Comparison of ENCODE assay signal across 16 mouse cellular contexts in genomic region chr12:86473630-86474029, GRCm38 (mm10).
DNase-seq lines count a peak whose midpoint lies in the region; ATAC-seq and TF ChIP-seq lines count a peak whose summit lies in the region.
"Had no signal": no experiment of that assay in that cellular context is flagged by ENCODE, and none has a peak within 500 bp of the region (broad histone marks: within the 10 kb centered on the region; RNA-seq: fewer than 3 reads in every experiment).

No protein-coding gene starts in this region.

- 0 out of 2 replicates have a peak, but pooled peaks cover 5% of the 10 kb centered on the region for H3K4me1 ChIP-seq in lung, embryonic 14.5 days (ENCODE audit: insufficient read depth)
- peaks cover 23% of the 10 kb centered on the region for H3K4me1 ChIP-seq in embryonic facial prominence, embryonic 13.5 days
- H3K4me1 ChIP-seq in liver, embryonic 13.5 days (replicated peaks), result no peaks in the 10 kb centered on the region
- H3K4me1 ChIP-seq: hindbrain, embryonic 12.5 days; midbrain, embryonic 12.5 days had no signal

- peak; percentile 49 for DNase-seq in lung, embryonic 14.5 days
- DNase-seq in lung, postnatal 10 days, result no peak
- DNase-seq in liver, embryonic 13.5 days, result no peak
- no peak for DNase-seq in spleen, adult 12 weeks (ENCODE audit: low spot score)
- DNase-seq in spleen, postnatal 14 days (ENCODE audit: low spot score in 2 of 2), result no peak
- no peak for DNase-seq in left cerebral cortex, adult 9 months (ENCODE audit: low spot score in 2 of 2)
- no peak for DNase-seq in cerebellum, adult 9-11 months
- DNase-seq: cerebellum, postnatal 10 days; forebrain, postnatal 0 days; heart, adult 2 months; kidney, adult 11 months; kidney, postnatal 4 days had no signal

- H3K9me3 ChIP-seq in lung, embryonic 14.5 days (ENCODE audit: low read depth, low read length), result no peaks in the 10 kb centered on the region
- no peaks in the 10 kb centered on the region; the same call in 1 of the 2 replicates for H3K9me3 ChIP-seq in embryonic facial prominence, embryonic 13.5 days
- H3K9me3 ChIP-seq in liver, embryonic 13.5 days (replicated peaks), result no peaks in the 10 kb centered on the region
- H3K9me3 ChIP-seq: hindbrain, embryonic 12.5 days; limb, embryonic 15.5 days; midbrain, embryonic 12.5 days had no signal

- no peak for ATAC-seq in lung, embryonic 14.5 days (ENCODE audit: insufficient read depth)
- no peak for ATAC-seq in embryonic facial prominence, embryonic 13.5 days (ENCODE audit: insufficient number of reproducible peaks, insufficient read depth, low FRiP score, low TSS enrichment, low read depth)
- peak; percentile 36; the same call in 1 of the 2 replicates for ATAC-seq in liver, embryonic 13.5 days (ENCODE audit: low read depth)
- ATAC-seq: forebrain, postnatal 0 days had no signal

- no peak overlapping the region for H3K4me3 ChIP-seq in lung, embryonic 14.5 days (ENCODE audit: low read depth, low read length)
- no peak overlapping the region for H3K4me3 ChIP-seq in embryonic facial prominence, embryonic 13.5 days
- no peak overlapping the region for H3K4me3 ChIP-seq in liver, embryonic 13.5 days (replicated peaks)
- H3K4me3 ChIP-seq: heart, adult 2 months; hindbrain, embryonic 12.5 days; limb, embryonic 15.5 days; midbrain, embryonic 12.5 days had no signal

- H3K27me3 ChIP-seq in lung, embryonic 14.5 days (ENCODE audit: insufficient read depth, low read length), result 0 out of 2 replicates have a peak, but pooled peaks cover 4% of the 10 kb centered on the region
- H3K27me3 ChIP-seq in embryonic facial prominence, embryonic 13.5 days, result peaks cover 7% of the 10 kb centered on the region; the same call in 1 of the 2 replicates
- peaks cover 4% of the 10 kb centered on the region; the same call in 1 of the 2 replicates for H3K27me3 ChIP-seq in liver, embryonic 13.5 days
- H3K27me3 ChIP-seq: limb, embryonic 15.5 days had no signal

- 23% methylated on average over 12 of the region's 12 CpGs for WGBS in lung, embryonic 14.5 days
- WGBS in embryonic facial prominence, embryonic 13.5 days, result 24% methylated on average over 12 of the region's 12 CpGs
- 40% methylated on average over 12 of the region's 12 CpGs for WGBS in liver, embryonic 13.5 days (ENCODE audit: insufficient replicate concordance)

- H3K4me2 ChIP-seq in lung, embryonic 14.5 days, result 0 out of 2 replicates have a peak overlapping the region, but pooled peaks have one; percentile 18
- H3K4me2 ChIP-seq in embryonic facial prominence, embryonic 13.5 days, result peak overlapping the region; percentile 35
- H3K4me2 ChIP-seq in liver, embryonic 13.5 days, result no peak overlapping the region
- H3K4me2 ChIP-seq: hindbrain, embryonic 12.5 days; limb, embryonic 15.5 days; midbrain, embryonic 12.5 days had no signal

- no peak overlapping the region for H3K27ac ChIP-seq in lung, embryonic 14.5 days (ENCODE audit: low read depth)
- H3K27ac ChIP-seq in embryonic facial prominence, embryonic 13.5 days, result no peak overlapping the region
- H3K27ac ChIP-seq in liver, embryonic 13.5 days, result no peak overlapping the region
- H3K27ac ChIP-seq: heart, adult 2 months; hindbrain, embryonic 12.5 days; limb, embryonic 15.5 days; midbrain, embryonic 12.5 days had no signal

- no peaks in the 10 kb centered on the region for H3K36me3 ChIP-seq in lung, embryonic 14.5 days (ENCODE audit: insufficient read depth)
- H3K36me3 ChIP-seq in embryonic facial prominence, embryonic 13.5 days, result no peaks in the 10 kb centered on the region
- no peaks in the 10 kb centered on the region for H3K36me3 ChIP-seq in liver, embryonic 13.5 days
- H3K36me3 ChIP-seq: hindbrain, embryonic 12.5 days; limb, embryonic 15.5 days; midbrain, embryonic 12.5 days had no signal

- TF ChIP-seq CTCF in lung, embryonic 14.5 days (IDR thresholded peaks at IDR 0.05; ENCODE audit: low read depth), result no peak

- H3K9ac ChIP-seq in lung, embryonic 14.5 days, result no peak overlapping the region
- H3K9ac ChIP-seq in embryonic facial prominence, embryonic 13.5 days, result no peak overlapping the region
- no peak overlapping the region for H3K9ac ChIP-seq in liver, embryonic 13.5 days
- H3K9ac ChIP-seq: forebrain, postnatal 0 days; hindbrain, embryonic 12.5 days; limb, embryonic 15.5 days; midbrain, embryonic 12.5 days had no signal
